Mouse (Mus musculus) embryo, embryonic 9.5 days (tissue): ENCODE data around the gene Flvcr2.

Experiments
- DNase-seq: peaks from one replicate; pipeline ENCODE4 v3.0.0-alpha.2; 2017; ENCODE audit errors: extremely low spot score

The Flvcr2 gene

DNA sequence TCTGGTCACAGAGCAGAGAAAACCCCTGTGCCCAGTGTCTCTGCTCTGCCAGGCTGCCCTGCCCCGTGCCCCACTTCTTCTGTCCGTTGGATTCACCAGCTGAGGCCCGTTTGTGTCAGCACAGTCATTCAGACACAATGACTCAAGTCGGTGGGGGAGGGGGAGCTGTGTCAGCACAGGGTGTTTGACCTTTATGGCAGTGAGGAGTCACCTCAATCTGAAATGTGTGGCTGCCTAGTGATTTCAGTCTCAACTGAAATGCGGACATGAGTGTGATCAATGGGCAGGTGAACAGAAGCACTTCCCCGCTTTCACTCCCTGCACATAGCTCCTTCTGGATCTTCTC lies 16.4 kb upstream of the Flvcr2 start:
- DNase-seq = no peak

- no peak for DNase-seq
These were observed 10.1 kb upstream of the Flvcr2 start for GRCm38 (mm10) chr12:85736203-85736602.

- DNase-seq = no peak
These were observed 9.4 kb upstream of the Flvcr2 start for GRCm38 (mm10) chr12:85736960-85737359.

DNA sequence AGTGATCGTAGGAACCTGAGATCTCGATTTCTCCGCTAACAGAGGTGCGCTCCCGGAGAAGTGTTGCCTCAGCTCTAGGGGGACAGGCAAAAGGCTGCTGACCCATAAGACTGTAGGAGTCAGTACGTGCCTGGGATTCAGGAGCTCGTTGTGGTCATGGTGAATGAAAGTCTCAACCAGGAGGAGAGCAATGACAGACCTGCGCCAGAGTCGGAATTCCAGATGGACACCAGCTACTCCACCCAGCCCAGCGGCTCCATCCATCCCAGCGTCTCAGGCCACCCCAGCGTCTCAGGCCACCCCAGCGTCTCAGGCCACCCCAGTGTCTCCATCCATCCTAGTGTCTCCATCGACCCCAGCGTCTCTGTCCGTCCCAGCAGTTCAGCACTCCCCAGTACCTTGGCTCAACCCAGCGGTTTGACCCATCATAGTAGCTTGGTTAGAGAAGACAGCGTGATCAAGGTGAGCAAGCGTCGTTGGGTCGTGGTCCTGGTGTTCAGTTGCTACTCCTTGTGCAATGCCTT lies 419 bp downstream of the Flvcr2 start:
- no peak for DNase-seq

DNA sequence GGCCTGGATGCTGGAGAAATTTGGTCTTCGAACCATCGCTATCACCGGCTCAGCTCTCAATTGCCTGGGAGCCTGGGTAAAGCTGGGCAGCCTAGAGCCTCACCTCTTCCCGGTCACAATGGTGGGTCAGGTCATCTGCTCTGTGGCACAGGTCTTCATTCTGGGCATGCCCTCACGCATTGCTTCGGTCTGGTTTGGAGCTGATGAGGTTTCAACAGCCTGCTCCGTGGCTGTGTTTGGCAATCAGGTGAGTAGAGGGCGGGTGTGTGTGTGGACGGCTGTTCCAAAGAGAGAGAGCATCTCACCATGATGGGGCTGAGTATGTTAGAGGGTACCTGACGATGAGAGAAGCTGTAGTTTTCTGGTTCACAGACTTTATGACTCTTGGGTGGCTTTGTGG lies 1.0 kb downstream of the Flvcr2 start:
- no peak for DNase-seq

- no peak for DNase-seq
These were observed 3.5 kb downstream of the Flvcr2 start for GRCm38 (mm10) chr12:85749861-85750260.

- DNase-seq = no peak
These were observed 5.8 kb downstream of the Flvcr2 start for GRCm38 (mm10) chr12:85752116-85752515.

GRCm38 (mm10) chr12:85753223-85753622 lies 6.9 kb downstream of the Flvcr2 start:
- DNase-seq = no peak

DNA sequence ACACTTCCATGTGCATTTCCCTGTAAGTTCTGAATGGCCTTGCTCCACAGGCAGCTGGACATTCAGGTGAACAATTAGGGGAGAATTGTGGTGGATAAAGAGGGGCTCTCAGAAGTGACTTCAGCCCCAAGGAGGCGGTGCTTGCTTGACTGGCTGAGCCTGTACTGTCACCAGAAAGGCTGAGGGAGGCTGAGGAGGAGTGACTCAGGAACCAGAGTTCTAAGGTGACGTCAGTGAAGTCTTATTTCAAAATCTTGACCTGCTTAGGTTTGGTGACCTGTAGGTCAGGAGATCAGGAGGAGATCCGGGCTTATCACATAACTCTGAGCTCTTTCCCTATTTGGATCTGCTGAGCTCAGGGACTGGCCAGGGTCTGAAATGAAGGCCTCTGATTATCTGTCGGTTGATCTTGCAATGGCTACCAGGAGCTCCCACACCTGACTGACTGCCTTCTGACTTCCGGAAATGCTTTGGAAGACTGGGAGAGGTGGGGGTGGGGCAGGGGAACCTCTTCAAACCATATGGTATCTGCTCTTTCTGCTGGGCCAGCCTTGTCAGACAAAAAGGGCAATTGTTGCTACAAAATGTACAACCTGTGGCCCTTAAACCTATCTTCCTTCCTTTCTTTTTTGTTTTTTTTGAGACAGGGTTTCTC lies 8.4 kb downstream of the Flvcr2 start:
- no peak for DNase-seq

DNA sequence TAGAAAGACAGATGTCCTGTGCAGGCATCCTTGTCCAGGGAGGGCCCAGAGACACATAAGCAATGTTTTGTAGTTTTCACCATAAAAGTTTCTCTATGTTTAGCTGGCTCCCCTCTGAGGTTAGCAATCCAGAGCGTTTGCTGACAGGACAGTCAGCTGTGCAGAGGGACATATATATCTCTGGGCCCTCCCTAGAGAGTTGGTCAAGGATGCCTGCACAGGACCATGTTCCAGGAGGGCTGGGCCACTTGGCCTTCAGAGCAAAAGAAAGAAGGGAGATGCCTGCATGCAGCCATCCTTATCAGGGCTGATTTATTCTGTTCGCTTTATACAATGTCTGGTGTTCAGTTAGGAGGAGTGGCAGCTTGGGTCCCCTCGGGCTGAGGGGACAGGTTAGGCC lies 10.1 kb downstream of the Flvcr2 start:
- no peak for DNase-seq

DNA sequence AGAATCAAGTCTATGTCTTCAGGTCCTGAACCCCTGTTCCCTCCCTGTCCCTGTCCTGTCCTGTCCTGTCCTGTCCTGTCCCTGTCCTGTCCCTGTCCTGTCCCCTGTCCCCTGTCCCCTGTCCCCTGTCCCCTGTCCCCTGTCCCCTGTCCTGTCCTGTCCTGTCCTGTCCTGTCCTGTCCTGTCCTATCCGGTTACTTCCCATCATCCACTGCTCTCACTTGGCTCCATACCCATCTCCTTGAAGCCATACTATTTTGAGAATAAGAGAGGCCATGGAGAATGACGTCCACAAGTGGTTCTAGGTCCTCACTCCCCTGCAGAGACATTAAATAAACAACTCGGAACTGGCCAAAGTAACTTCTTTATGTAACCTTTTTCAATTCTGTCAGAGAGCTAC lies 10.7 kb downstream of the Flvcr2 start:
- DNase-seq = no peak

GRCm38 (mm10) chr12:85758741-85759140 lies 12.4 kb downstream of the Flvcr2 start:
- no peak for DNase-seq

DNA sequence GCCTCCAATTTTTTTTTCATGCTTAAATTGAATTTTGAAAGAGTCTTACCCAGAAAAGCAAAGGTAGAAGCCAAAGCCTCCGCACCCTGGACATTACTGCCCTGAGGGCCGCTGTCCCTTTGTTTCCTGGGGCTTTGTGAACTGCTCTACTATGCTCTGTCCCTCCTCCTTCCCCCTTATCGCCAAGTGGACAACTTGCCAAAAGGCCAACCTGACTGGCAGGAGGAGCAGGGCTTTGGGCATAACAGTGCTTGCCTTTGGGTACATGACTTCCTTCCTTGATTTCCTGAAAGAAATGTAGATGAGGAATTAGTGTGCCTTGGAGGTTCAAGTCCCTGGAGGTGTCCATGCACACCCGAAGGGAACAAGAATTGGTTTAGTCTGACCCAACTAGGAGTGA lies 15.1 kb downstream of the Flvcr2 start:
- DNase-seq = no peak

GRCm38 (mm10) chr12:85764686-85765085 lies 18.3 kb downstream of the Flvcr2 start:
- no peak for DNase-seq

- no peak for DNase-seq
These were observed 19.9 kb downstream of the Flvcr2 start for GRCm38 (mm10) chr12:85766287-85766686.

DNA sequence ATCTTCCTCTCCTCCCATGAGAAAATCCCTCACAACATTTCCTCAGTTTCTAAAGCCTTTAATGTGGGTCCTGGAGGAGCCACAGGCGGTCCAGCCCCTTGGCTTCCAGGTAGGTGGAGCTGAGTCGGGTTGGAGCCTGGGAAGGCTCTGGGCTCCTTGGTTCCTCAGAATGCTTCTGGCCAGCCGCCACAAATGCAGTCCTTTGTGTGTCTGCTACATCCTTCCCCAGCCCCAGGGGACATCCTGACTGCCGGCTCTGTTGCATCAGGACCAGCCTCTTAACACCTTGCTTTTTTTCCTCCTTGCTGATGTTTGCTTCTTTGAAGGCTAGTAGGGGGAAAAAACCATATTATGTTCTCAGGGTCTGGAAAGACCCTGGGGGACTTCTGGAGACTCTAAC lies 21.4 kb downstream of the Flvcr2 start:
- no peak for DNase-seq

GRCm38 (mm10) chr12:85771356-85771755 lies 25.0 kb downstream of the Flvcr2 start:
- no peak for DNase-seq

DNA sequence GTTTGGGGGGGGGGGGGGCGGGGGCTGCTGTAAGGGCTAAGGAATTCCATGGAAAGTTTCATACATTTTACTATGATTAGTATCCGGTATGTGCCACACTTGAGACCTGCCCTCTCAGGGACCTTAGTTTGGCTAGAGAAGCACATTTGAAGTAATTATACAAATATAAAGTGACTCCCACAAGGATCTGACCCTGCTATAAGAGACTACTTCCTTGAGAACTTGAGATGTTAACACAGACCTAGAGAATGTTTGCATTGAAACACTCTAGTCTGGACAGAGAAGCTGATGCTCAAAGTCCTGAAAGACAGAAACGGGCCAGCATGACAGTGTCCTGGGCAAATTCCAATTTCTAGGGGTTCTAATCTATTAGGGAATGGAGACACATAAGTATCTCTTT lies 32.6 kb downstream of the Flvcr2 start:
- DNase-seq = no peak

GRCm38 (mm10) chr12:85779707-85780106 lies 33.4 kb downstream of the Flvcr2 start:
- DNase-seq = no peak

DNA sequence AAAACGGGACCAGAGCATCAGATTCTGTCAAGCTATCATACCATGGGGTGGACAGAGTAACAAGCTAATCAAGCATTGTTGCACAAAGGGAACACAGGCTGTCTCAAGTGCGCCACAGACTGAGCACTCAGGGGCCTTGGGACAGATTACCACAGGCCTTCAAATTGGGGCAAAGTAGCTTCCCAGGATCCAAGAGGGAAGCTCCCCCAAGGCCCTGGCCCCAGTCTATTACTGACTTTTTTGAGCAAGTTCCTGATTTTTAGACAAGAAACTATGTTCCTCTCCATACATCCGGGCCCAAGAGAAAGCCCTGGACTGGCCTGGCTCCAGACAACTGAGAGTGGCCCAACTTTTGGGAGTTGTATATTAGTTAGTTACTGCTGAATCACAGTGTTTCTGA lies 35.3 kb downstream of the Flvcr2 start:
- no peak for DNase-seq

DNA sequence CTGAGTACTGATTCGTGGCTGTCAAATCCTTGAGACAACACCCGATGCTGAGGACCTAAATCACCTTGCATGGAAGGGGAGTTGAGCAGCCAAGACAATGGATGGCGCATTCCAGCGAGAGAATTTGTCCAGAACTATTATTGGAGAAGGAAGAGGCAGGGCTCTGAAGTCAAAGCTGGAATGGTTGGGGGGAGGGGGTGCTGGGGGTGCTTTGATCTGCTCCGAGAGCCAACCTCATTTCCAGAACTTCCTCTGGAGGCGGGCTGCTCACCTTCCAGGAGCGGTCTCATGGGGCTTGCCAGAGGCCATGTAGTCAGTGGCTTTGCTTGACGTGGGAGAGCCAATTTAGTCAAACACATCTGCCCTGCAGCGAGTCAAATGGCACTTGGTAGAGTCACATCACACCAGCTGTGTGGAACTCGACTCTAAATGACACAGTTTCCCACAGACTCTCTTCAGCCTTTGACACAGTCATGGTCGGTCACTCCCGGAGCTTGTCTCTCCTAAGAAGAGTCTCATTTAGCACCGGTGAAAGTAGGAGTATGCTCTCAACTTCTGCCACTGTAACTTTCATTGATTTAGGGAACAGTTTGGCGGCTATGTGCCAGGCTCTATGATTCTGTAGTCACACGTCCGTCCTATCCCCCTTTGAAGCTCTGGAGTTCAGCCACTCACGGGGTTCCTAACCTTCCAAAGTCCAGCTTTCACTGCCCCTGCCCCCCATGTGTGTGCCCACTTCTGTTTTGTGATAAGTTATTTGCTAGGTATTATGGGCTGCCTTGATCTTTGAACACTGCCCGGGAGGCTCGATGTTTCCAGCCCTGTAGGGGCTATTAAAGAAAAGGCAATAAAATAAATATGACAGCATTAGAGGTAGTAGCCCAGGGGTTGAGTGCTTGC lies 38.8 kb downstream of the Flvcr2 start:
- no peak for DNase-seq

GRCm38 (mm10) chr12:85792158-85792557 lies 45.8 kb downstream of the Flvcr2 start:
- DNase-seq = no peak

GRCm38 (mm10) chr12:85792821-85793346 lies 46.5 kb downstream of the Flvcr2 start:
- no peak for DNase-seq
